Mouse (Mus musculus) heart, postnatal 0 days (tissue): ENCODE results near the gene Eif3a.

Experiments used
- CTCF ChIP-seq: IDR thresholded peaks from 2 replicates; pipeline ENCODE4 v1.5.1; 2016; ENCODE audit warnings: antibody characterized with exemption, control low read depth, low read depth
- EP300 ChIP-seq: IDR thresholded peaks from 2 replicates; pipeline ENCODE4 v1.6.1; 2016; ENCODE audit warnings: antibody characterized with exemption, low read depth

DNA sequence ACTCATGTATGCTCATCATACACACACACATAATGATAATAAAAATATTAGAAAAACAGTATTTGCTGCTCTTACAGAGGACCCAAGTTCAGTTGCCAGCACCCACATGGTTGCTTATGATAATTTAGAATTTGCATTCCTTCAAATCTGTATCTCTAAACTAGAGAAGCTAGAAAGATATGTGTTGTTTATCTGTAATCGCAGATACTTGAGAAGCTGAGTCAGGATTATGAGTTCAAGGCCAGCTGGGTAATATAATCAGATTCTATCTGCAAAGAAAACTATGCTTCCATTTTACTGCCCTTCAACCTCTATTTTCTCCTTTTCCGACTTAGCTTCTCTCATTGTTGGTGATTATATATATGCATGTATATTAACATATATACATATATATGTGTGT lies 7.0 kb upstream of the Eif3a start:
- TF ChIP-seq EP300 (no peak), CTCF (no peak)
